Comparison of ENCODE assay signal across 17 mouse cellular contexts in genomic region chr13:12305540-12305939, GRCm38 (mm10).
"Had no signal": no experiment of that assay in that cellular context is flagged by ENCODE, and none has a peak within 500 bp of the region (broad histone marks: within the 10 kb centered on the region; RNA-seq: fewer than 3 reads in every experiment).

No protein-coding gene starts in this region.

- H3K27me3 ChIP-seq: limb, embryonic 13.5 days; liver, embryonic 12.5 days; liver, embryonic 15.5 days; lung, embryonic 15.5 days; midbrain, embryonic 13.5 days had no signal

- H3K9ac ChIP-seq: limb, embryonic 13.5 days; liver, embryonic 12.5 days; liver, embryonic 15.5 days; lung, embryonic 15.5 days; midbrain, embryonic 13.5 days had no signal

- H3K36me3 ChIP-seq: limb, embryonic 10.5 days; limb, embryonic 13.5 days; liver, embryonic 12.5 days; liver, embryonic 15.5 days; lung, embryonic 15.5 days; midbrain, embryonic 13.5 days had no signal

- H3K9me3 ChIP-seq: limb, embryonic 10.5 days; limb, embryonic 13.5 days; liver, embryonic 12.5 days; liver, embryonic 15.5 days; lung, embryonic 15.5 days; midbrain, embryonic 10.5 days; midbrain, embryonic 13.5 days had no signal

- H3K4me2 ChIP-seq: limb, embryonic 13.5 days; liver, embryonic 12.5 days; liver, embryonic 15.5 days; lung, embryonic 15.5 days; midbrain, embryonic 13.5 days had no signal

- ATAC-seq: liver, embryonic 12.5 days; midbrain, embryonic 13.5 days had no signal

- H3K4me1 ChIP-seq: limb, embryonic 10.5 days; limb, embryonic 13.5 days; liver, embryonic 12.5 days; liver, embryonic 15.5 days; lung, embryonic 15.5 days; midbrain, embryonic 13.5 days had no signal

- H3K4me3 ChIP-seq: layer of hippocampus, adult 2 months; limb, embryonic 10.5 days; limb, embryonic 13.5 days; liver, embryonic 12.5 days; liver, embryonic 15.5 days; lung, embryonic 15.5 days; midbrain, embryonic 10.5 days; midbrain, embryonic 13.5 days had no signal

- H3K27ac ChIP-seq: kidney, postnatal 0 days; layer of hippocampus, adult 2 months; limb, embryonic 10.5 days; limb, embryonic 13.5 days; liver, embryonic 12.5 days; liver, embryonic 15.5 days; lung, embryonic 15.5 days; midbrain, embryonic 10.5 days; midbrain, embryonic 13.5 days had no signal

- DNase-seq: kidney, postnatal 25 days; layer of hippocampus, adult 9-11 months; liver; lung, adult 18-20 months; lung, postnatal 10 days; lung, postnatal 36 days; thymus, adult 18-20 months; thymus, postnatal 36 days had no signal
